Mouse (Mus musculus) E14TG2a.4 (cell line): ENCODE measurements around the gene Plpp6.

ENCODE experiments used
- CTCF ChIP-seq: conservative IDR thresholded peaks from 2 replicates; pipeline ENCODE4 v1.5.1; 2014; ENCODE audit warnings: low read length
- NANOG ChIP-seq: IDR thresholded peaks from 2 replicates; pipeline ENCODE4 v1.6.1; 2014; ENCODE audit warnings: borderline replicate concordance, low read length, mixed read lengths

DNA sequence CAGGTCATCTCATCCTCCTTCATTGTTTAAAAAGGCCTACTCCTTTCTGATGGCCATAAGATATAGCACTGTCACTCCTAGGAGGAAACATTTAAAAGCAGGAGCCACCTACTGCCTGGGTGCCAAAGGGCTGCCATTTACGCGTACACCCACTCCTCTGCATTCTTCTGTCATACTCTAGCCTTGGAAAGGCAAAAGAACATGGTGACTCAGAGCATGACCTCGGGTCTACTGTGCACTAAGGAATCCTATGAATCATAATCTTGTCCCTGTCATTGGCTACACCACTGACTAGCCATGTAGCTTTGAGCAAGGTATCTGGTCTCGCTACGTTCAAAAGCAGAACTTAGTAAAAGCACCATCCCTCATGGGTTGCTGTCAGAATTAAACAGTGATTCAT lies 37.4 kb upstream of the Plpp6 start:
- no peak for TF ChIP-seq CTCF
- no peak for TF ChIP-seq NANOG
